In genomic region chr4:149607591-149608308, GRCm38 (mm10) we compare ENCODE assay signal across 8 mouse cellular contexts. TPM values are rescaled to one million over a fixed set of nuclear protein-coding genes. Genes with fewer than 3 reads are reported as not detected.
DNase-seq lines count a peak whose midpoint lies in the region; ATAC-seq and TF ChIP-seq lines count a peak whose summit lies in the region.
"Had no signal": no experiment of that assay in that cellular context is flagged by ENCODE, and none has a peak within 500 bp of the region (broad histone marks: within the 10 kb centered on the region; RNA-seq: fewer than 3 reads in every experiment).

No protein-coding gene starts in this region.

- WGBS in liver, embryonic 11.5 days, result 47% methylated on average over 20 of the region's 20 CpGs
- WGBS in liver, postnatal 0 days (ENCODE audit: insufficient replicate concordance), result 48% methylated on average over 20 of the region's 20 CpGs
- 42% methylated on average over 20 of the region's 20 CpGs for WGBS in embryonic facial prominence, embryonic 15.5 days
- 51% methylated on average over 20 of the region's 20 CpGs for WGBS in intestine, embryonic 14.5 days
- 57% methylated on average over 20 of the region's 20 CpGs for WGBS in neural tube, embryonic 15.5 days

- no peak for DNase-seq in liver, embryonic 11.5 days (ENCODE audit: low spot score)
- no peak for DNase-seq in liver, postnatal 0 days
- DNase-seq in intestine, embryonic 14.5 days (ENCODE audit: low spot score), result no peak
- no peak for DNase-seq in right cerebral cortex, adult 2 months (ENCODE audit: low spot score in 2 of 2)
- DNase-seq in ovary, postnatal 10 days (ENCODE audit: low spot score), result no peak
- DNase-seq: thymus, postnatal 36 days had no signal

- no peaks in the 10 kb centered on the region for H3K9me3 ChIP-seq in liver, embryonic 11.5 days (ENCODE audit: control insufficient read depth, low read length)
- H3K9me3 ChIP-seq in liver, postnatal 0 days (ENCODE audit: low read length), result no peaks in the 10 kb centered on the region
- H3K9me3 ChIP-seq in embryonic facial prominence, embryonic 15.5 days (replicated peaks), result no peaks in the 10 kb centered on the region
- no peaks in the 10 kb centered on the region for H3K9me3 ChIP-seq in intestine, embryonic 14.5 days (ENCODE audit: control insufficient read depth, low read length)
- H3K9me3 ChIP-seq in neural tube, embryonic 15.5 days (replicated peaks), result no peaks in the 10 kb centered on the region

- peaks cover 9% of the 10 kb centered on the region; the same call in 1 of the 2 replicates for H3K4me1 ChIP-seq in liver, embryonic 11.5 days (replicated peaks; ENCODE audit: control insufficient read depth, insufficient read depth, low read length)
- no peaks in the 10 kb centered on the region for H3K4me1 ChIP-seq in liver, postnatal 0 days (ENCODE audit: insufficient read depth)
- peaks cover 27% of the 10 kb centered on the region for H3K4me1 ChIP-seq in embryonic facial prominence, embryonic 15.5 days
- peaks cover 12% of the 10 kb centered on the region; the same call in 1 of the 2 replicates for H3K4me1 ChIP-seq in intestine, embryonic 14.5 days (replicated peaks; ENCODE audit: control insufficient read depth, insufficient read depth, low read length)
- peaks cover 51% of the 10 kb centered on the region for H3K4me1 ChIP-seq in neural tube, embryonic 15.5 days

- H3K27me3 ChIP-seq in liver, embryonic 11.5 days (replicated peaks; ENCODE audit: control insufficient read depth, insufficient read depth, low read length), result no peaks in the 10 kb centered on the region
- H3K27me3 ChIP-seq in liver, postnatal 0 days (ENCODE audit: insufficient read depth, low read length), result no peaks in the 10 kb centered on the region
- no peaks in the 10 kb centered on the region for H3K27me3 ChIP-seq in embryonic facial prominence, embryonic 15.5 days
- H3K27me3 ChIP-seq in intestine, embryonic 14.5 days (replicated peaks; ENCODE audit: control insufficient read depth, insufficient read depth, low read length), result no peaks in the 10 kb centered on the region
- H3K27me3 ChIP-seq in neural tube, embryonic 15.5 days (replicated peaks), result no peaks in the 10 kb centered on the region

- TF ChIP-seq EP300 in liver, postnatal 0 days (IDR thresholded peaks at IDR 0.05; ENCODE audit: low read depth), result no peak

- TF ChIP-seq CTCF in liver, postnatal 0 days (IDR thresholded peaks at IDR 0.05; ENCODE audit: low read depth), result no peak

- H3K4me2 ChIP-seq in liver, embryonic 11.5 days, result peak overlapping the region; percentile 21; the same call in 1 of the 2 replicates
- H3K4me2 ChIP-seq in liver, postnatal 0 days (ENCODE audit: low read depth, low read length), result no peak overlapping the region
- peak overlapping the region; percentile 21 for H3K4me2 ChIP-seq in embryonic facial prominence, embryonic 15.5 days (replicated peaks)
- H3K4me2 ChIP-seq in intestine, embryonic 14.5 days (ENCODE audit: low read length), result no peak overlapping the region
- no peak overlapping the region for H3K4me2 ChIP-seq in neural tube, embryonic 15.5 days

- no peak for ATAC-seq in liver, embryonic 11.5 days (replicated peaks; ENCODE audit: low FRiP score)
- ATAC-seq in liver, postnatal 0 days, result no peak
- peak; percentile 31; the same call in 1 of the 2 replicates for ATAC-seq in embryonic facial prominence, embryonic 15.5 days (ENCODE audit: insufficient number of reproducible peaks, low FRiP score, low TSS enrichment, low read depth)
- ATAC-seq in intestine, embryonic 14.5 days (replicated peaks; ENCODE audit: low FRiP score, low TSS enrichment, low read depth), result peak; percentile 61
- ATAC-seq in neural tube, embryonic 15.5 days (ENCODE audit: low FRiP score), result peak; percentile 16; the same call in 1 of the 2 replicates

- no peaks in the 10 kb centered on the region for H3K36me3 ChIP-seq in liver, embryonic 11.5 days (ENCODE audit: control insufficient read depth, insufficient read depth, low read length)
- no peaks in the 10 kb centered on the region for H3K36me3 ChIP-seq in liver, postnatal 0 days (replicated peaks; ENCODE audit: insufficient read depth, low read length)
- H3K36me3 ChIP-seq in embryonic facial prominence, embryonic 15.5 days, result no peaks in the 10 kb centered on the region
- no peaks in the 10 kb centered on the region for H3K36me3 ChIP-seq in intestine, embryonic 14.5 days (ENCODE audit: control insufficient read depth, insufficient read depth, low read length)
- no peaks in the 10 kb centered on the region for H3K36me3 ChIP-seq in neural tube, embryonic 15.5 days

- H3K9ac ChIP-seq in liver, embryonic 11.5 days (ENCODE audit: low read depth, low read length), result no peak overlapping the region
- no peak overlapping the region for H3K9ac ChIP-seq in liver, postnatal 0 days (replicated peaks)
- no peak overlapping the region for H3K9ac ChIP-seq in embryonic facial prominence, embryonic 15.5 days
- H3K9ac ChIP-seq in intestine, embryonic 14.5 days (ENCODE audit: low read length), result no peak overlapping the region
- no peak overlapping the region for H3K9ac ChIP-seq in neural tube, embryonic 15.5 days (replicated peaks)

- no peak overlapping the region for H3K27ac ChIP-seq in liver, embryonic 11.5 days (ENCODE audit: low read depth, low read length)
- no peak overlapping the region for H3K27ac ChIP-seq in liver, postnatal 0 days (ENCODE audit: low read depth)
- no peak overlapping the region for H3K27ac ChIP-seq in embryonic facial prominence, embryonic 15.5 days (replicated peaks)
- H3K27ac ChIP-seq in intestine, embryonic 14.5 days (ENCODE audit: low read depth), result no peak overlapping the region
- 0 out of 2 replicates have a peak overlapping the region, but pooled peaks have one; percentile 18 for H3K27ac ChIP-seq in neural tube, embryonic 15.5 days (replicated peaks)

- no peak overlapping the region for H3K4me3 ChIP-seq in liver, embryonic 11.5 days (ENCODE audit: low read depth, low read length)
- H3K4me3 ChIP-seq in liver, postnatal 0 days (ENCODE audit: low read depth, low read length), result no peak overlapping the region
- H3K4me3 ChIP-seq in embryonic facial prominence, embryonic 15.5 days (replicated peaks), result no peak overlapping the region
- no peak overlapping the region for H3K4me3 ChIP-seq in intestine, embryonic 14.5 days (ENCODE audit: low read depth, low read length)
- H3K4me3 ChIP-seq in neural tube, embryonic 15.5 days (replicated peaks), result no peak overlapping the region

RNA-seq across cellular contexts. Expression of gene Clstn1, which starts 21.5 kb away (rescaled TPM):
- polyA plus RNA-seq in liver, embryonic 11.5 days (2014; fragmentation: Nextera tagmentation; extraction: Ambion mirVana), result 7.8 and 7.9 TPM in 2 replicates
- 2.0 and 2.1 TPM in 2 replicates for polyA plus RNA-seq in liver, postnatal 0 days (2015; fragmentation: Nextera tagmentation; extraction: Ambion mirVana)
- polyA plus RNA-seq in embryonic facial prominence, embryonic 15.5 days (2015; fragmentation: Nextera tagmentation; extraction: Ambion mirVana), result 64.5 and 71.4 TPM in 2 replicates
- 20.5 and 30.8 TPM in 2 replicates for polyA plus RNA-seq in intestine, embryonic 14.5 days (2014; fragmentation: Nextera tagmentation; extraction: Ambion mirVana)
- polyA plus RNA-seq in neural tube, embryonic 15.5 days (2015; fragmentation: Nextera tagmentation; extraction: Ambion mirVana), result 142 and 188 TPM in 2 replicates

Comparison
In these comparisons a context has a peak if more than half of its experiments do, and no peak if none do; other contexts are left out.
1. H3K4me2 ChIP-seq: peak in liver, embryonic 11.5 days (single experiment) and embryonic facial prominence, embryonic 15.5 days (single experiment); none in liver, postnatal 0 days (single experiment), intestine, embryonic 14.5 days (single experiment) and neural tube, embryonic 15.5 days (single experiment).
2. ATAC-seq: peak in embryonic facial prominence, embryonic 15.5 days (single experiment), intestine, embryonic 14.5 days (single experiment) and neural tube, embryonic 15.5 days (single experiment); none in liver, embryonic 11.5 days (single experiment) and liver, postnatal 0 days (single experiment).